Mouse (Mus musculus) brain, embryonic 14.5 days (tissue): ENCODE measurements around the gene Twsg1.

Source experiments
- CTCF ChIP-seq: fragments of 200-500 bp; IDR thresholded peaks from 2 replicates; pipeline ENCODE4 v1.5.1; 2012; ENCODE audit warnings: inconsistent platforms, mild to moderate bottlenecking, moderate library complexity, borderline replicate concordance; ENCODE audit not compliant: insufficient read depth, insufficient read length; ENCODE audit errors: extremely low read depth
- POLR2A ChIP-seq: fragments of 200-500 bp; IDR thresholded peaks from 2 replicates; pipeline ENCODE4 v1.6.1; 2012; ENCODE audit warnings: mild to moderate bottlenecking, inconsistent platforms, borderline replicate concordance; ENCODE audit not compliant: poor library complexity, insufficient read depth, insufficient read length, severe bottlenecking; ENCODE audit errors: extremely low read depth

DNA sequence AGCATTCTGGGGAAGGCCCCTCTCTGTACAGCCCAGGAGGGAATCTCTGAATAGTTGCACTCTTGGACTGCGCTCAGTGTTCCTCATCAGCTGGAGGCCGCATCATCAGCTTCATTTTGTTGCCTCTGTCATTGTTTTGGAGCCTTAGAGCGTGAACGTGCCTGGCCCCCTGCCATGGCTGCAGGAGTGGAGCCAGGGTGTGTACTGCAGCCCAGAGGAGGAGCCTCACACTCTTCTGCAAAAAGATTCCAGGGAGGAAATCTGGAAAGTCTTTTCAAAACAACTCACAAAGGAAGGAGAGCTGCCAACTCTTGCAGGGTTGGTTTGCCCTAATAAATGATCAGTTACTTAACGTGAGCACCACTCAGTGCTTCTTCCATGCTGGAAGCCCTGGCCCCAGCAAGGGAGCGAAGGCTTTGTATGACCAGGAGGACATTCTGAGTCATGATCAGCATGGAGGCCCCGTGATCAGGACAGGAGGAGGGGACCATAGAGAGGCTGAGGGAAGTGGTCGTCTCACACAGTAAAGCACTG lies 34.8 kb downstream of the Twsg1 start:
- TF ChIP-seq CTCF (no peak), POLR2A (no peak)
